Comparison of ENCODE assay signal across 8 mouse cellular contexts in genomic region chr19:47674419-47674818, GRCm38 (mm10). TPM values are rescaled to one million over a fixed set of nuclear protein-coding genes. Genes with fewer than 3 reads are reported as not detected.
DNase-seq lines count a peak whose midpoint lies in the region; ATAC-seq lines count a peak whose summit lies in the region.

No protein-coding gene starts in this region.

- H3K4me3 ChIP-seq in embryonic facial prominence, embryonic 11.5 days (ENCODE audit: low read depth, low read length), result no peak overlapping the region

- ATAC-seq in embryonic facial prominence, embryonic 11.5 days (replicated peaks; ENCODE audit: insufficient number of reproducible peaks, low FRiP score, low TSS enrichment, low read depth), result no peak

- H3K4me2 ChIP-seq in embryonic facial prominence, embryonic 11.5 days (ENCODE audit: low read depth, low read length), result no peak overlapping the region

- no peaks in the 10 kb centered on the region for H3K27me3 ChIP-seq in embryonic facial prominence, embryonic 11.5 days (ENCODE audit: control insufficient read depth, insufficient read depth, low read length)

- no peaks in the 10 kb centered on the region for H3K9me3 ChIP-seq in embryonic facial prominence, embryonic 11.5 days (replicated peaks; ENCODE audit: control insufficient read depth, low read length)

- H3K36me3 ChIP-seq in embryonic facial prominence, embryonic 11.5 days (replicated peaks; ENCODE audit: control insufficient read depth, insufficient read depth, low read depth, low read length), result no peaks in the 10 kb centered on the region

- H3K4me1 ChIP-seq in embryonic facial prominence, embryonic 11.5 days (ENCODE audit: control insufficient read depth, insufficient read depth, low read length), result no peaks in the 10 kb centered on the region

- 43% methylated on average over 8 of the region's 8 CpGs for WGBS in embryonic facial prominence, embryonic 11.5 days

- intact Hi-C loops in heart, postnatal 36 days (cut with DNase I), result no loop called here

- no peak overlapping the region for H3K9ac ChIP-seq in embryonic facial prominence, embryonic 11.5 days (replicated peaks; ENCODE audit: low read length)

- peak; percentile 28 to 61 for DNase-seq in heart, postnatal 36 days
- no peak for DNase-seq in heart, adult 11 months
- DNase-seq in A20 (ENCODE audit: low read depth, low spot score) (peak; percentile 60), NIH3T3 (ENCODE audit: low read depth) (peak; percentile 52)
- peak; percentile 46 for DNase-seq in embryonic facial prominence, embryonic 11.5 days (ENCODE audit: low spot score)
- peak; percentile 56 for DNase-seq in lung, postnatal 10 days
- DNase-seq in thymus, postnatal 14 days, result peak; percentile 64
- no peak for DNase-seq in right cerebral cortex, postnatal 25 days

- no peak overlapping the region for H3K27ac ChIP-seq in embryonic facial prominence, embryonic 11.5 days (replicated peaks; ENCODE audit: low read depth, low read length)

RNA-seq across cellular contexts. Expression of gene Col17a1, which starts 17.5 kb away (rescaled TPM):
- total RNA-seq in heart, postnatal 36 days (2021), result not detected
- polyA plus RNA-seq in embryonic facial prominence, embryonic 11.5 days (2014; fragmentation: Nextera tagmentation; extraction: Ambion mirVana), result 2.5 TPM in 2 replicates

RNA-seq across cellular contexts. Expression of gene Sfr1, which starts 57.1 kb away (rescaled TPM):
- 10 to 100 TPM; 69.3 to 72.6 TPM for total RNA-seq in heart, postnatal 36 days (2021)
- polyA plus RNA-seq in embryonic facial prominence, embryonic 11.5 days (2014; fragmentation: Nextera tagmentation; extraction: Ambion mirVana), result 341 and 384 TPM in 2 replicates

Comparison
In these comparisons a context has a peak if more than half of its experiments do, and no peak if none do; other contexts are left out.
1. DNase-seq: peak in heart, postnatal 36 days (2 of 2), A20 (single experiment), NIH3T3 (single experiment), embryonic facial prominence, embryonic 11.5 days (single experiment), lung, postnatal 10 days (single experiment) and thymus, postnatal 14 days (single experiment); none in heart, adult 11 months (single experiment) and right cerebral cortex, postnatal 25 days (single experiment).